Mouse (Mus musculus) mouse trophoblast stem cell (cell line): ENCODE results near the gene Mreg.

Experiments
- in situ Hi-C, 2 experiments: fragments of 300-500 bp; cut with MseI, MboI; formaldehyde crosslinking; loops; 2 replicates in 1 of 2; 3 replicates in 1 of 2; pipeline ENCODE4 v1.15.1; 2025

Gene Mreg

DNA sequence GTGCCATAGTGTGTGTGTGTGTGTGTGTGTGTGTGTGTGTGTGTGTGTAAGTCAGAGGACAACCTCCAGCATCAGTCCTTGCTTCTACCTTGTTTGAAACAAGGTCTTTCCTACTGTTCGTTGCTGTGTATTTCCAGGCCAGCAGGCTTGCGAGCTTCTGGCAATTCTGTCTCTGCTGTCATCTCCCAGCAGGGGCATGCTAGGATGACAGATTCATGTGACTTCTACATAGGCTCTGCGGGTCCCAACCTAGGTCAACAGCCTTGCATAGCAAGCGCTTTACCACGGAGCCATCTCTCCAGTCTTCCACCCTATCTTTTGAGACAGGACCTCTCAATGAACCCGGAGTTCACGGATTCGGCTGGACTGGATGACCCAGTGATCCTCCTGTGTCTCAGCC lies 20.7 kb downstream of the Mreg start:
- in situ Hi-C loops, result no loop called here

DNA sequence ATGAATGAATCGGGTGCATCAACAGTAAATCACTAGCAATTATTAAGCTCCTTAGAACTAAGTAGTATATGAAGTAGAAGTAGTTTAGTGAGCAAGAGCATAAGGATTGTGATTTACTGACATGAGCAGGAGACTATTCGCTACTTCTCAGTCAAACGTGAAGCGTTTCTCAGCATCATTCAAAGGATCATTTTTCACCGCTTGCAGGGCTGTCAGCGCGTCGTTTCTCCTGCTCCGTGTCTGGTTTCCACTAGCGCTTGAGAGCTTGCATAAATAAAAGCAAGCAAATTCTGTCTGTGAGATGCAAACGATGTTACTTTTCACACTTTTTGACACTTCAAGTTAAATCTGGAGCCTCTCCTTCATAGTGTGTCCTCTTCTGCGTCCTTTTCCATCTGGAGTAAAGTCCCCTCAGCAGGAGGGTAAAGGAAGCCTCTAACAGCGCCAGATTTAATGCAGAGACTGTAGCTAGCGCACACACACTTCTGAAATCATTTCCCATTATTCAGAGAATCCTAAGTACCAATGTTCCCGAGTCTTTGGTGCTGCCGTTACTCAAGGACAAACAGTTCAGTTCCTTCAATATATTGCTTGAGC lies 23.9 kb downstream of the Mreg start:
- in situ Hi-C loops, result no loop called here

DNA sequence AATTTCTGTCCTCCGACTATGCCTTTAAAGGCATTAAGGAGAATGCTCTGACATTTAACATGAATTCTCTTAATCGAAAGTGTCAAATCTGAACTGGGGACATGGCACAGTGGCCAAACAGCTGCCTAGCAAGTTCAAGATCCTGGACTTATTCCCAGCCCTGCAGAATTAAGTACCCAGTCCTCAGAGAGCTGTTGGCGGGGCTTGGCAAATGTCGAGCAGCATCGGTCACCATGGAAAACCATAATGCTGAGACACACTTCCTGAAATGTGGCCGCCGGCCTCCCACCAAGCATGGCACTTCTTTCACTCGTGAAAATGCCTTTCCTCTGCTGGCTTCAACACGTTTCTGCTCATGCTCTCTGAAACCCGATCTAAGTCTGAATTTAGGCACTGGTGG lies 24.6 kb downstream of the Mreg start:
- in situ Hi-C loops, result no loop called here

DNA sequence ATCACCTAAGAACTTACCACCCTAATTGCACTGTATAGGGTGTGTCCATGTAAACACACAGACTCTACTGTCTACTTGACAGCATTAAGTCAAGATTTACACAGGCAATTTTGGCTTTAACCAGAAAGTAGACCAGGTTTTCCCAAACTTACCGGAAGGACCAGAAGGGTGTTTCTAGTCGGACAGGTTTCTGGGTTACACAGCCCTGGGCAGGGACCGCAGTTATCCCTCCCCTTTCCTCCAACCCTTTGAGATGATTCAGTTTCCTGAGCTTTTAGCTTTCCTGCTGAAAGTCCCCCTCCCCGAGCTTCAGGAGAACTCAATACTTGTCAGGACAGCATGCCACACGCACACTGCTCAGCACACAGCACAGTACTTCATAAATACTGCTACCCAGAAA lies 26.0 kb downstream of the Mreg start:
- in situ Hi-C loops, result no loop called here

DNA sequence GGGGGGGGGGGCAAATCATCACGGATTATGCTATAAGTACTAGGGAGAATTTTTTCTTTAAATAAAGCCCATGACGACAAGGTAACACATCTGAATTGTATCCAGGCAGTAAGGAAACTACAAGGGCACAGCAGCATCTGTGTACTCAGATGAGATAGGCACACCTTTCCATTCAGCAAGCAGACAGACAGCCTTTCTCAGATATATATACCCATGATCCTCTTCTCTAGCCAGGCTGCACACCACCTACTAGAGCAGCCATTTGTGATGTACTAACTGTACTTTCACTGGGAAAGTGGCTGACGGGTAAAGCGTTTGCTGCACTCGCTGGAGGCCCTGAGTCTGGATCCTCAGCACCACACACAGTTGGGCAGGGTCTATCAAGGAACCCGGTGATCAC lies 28.6 kb downstream of the Mreg start:
- in situ Hi-C loops, result no loop called here

DNA sequence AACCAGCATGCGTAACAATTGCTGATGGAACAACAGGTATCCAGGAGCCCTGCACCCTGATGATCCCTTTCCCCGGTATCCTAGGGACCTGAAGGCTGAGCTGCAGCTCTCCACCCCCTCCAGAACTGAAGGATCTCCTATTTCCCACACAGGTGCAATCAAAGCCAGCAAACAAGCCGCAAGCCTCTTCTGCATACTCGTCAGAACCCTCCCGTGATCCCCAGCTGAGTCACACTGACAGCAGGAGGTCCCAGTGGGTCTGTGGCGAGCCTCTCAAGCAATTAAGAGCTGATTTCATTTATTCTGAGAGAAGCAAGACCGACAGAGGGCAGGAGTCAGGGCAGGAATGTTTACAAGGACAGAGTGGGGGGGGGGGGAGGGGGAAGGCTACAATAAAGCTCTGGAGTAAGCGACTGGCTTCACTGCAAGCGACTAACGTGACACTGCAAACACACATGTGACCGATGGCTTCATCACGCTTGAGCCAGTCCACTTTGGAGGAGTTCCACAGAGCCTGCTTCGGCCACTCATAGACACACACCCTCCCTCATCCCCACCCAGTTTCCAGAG lies 29.1 kb downstream of the Mreg start:
- in situ Hi-C loops, result no loop called here

DNA sequence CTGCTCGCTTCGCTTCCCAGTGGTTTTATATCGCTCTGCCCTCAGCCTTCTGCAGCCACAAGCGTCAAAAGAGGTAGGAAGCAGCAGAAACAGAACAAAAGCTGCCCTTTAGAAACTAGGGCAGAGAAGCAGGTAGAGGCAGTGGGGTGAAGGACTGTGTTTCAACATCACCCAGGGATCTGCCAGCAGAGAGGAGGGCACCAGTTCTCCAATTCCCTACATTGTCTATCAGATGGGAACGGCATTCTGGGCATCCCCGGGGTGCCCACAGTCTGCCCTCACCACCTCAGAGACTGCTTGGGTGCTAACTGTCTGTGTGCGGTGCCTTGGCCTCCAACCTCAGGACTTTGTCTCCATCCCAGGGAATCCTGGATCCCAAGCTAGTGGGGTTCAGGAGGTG lies 32.2 kb downstream of the Mreg start:
- in situ Hi-C loops, result no loop called here

DNA sequence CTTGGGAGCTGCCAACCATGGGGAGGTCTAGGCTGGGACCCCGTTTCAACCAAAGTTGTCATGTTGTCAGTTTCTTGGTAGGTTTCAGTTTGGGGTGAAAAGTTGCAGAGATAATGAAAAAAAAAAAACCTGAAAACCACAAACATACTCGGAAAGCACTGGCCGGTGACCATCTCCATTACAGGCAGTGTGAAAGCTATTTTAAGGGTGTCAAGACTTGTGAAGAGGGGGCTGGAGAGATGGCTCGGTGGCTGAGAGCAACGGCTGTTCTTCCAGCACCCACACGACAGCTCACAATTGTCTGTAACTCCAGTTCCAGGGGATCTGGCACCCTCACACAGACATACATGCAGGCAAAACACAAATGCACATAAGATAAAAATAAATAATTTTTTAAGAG lies 35.9 kb downstream of the Mreg start:
- in situ Hi-C loops, result no loop called here

DNA sequence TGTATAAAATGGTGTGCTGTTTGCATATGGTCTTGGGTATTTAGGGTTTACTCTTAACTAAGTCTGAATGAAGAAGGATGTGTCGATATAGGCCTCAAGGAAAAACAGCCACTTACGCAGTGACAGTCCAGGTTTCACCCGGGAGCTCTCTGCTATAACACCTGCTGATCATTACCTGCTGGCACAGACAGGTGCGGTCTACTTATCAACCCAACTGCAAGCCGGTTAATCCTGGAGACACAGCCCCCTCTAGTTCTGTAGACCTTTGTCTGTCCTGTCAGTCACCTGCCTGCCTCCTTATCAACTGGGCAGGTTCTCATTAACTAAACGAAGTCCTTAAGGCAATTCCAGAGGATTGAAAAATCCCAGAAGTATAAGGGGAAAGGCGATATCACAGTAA lies 37.9 kb downstream of the Mreg start:
- in situ Hi-C loops, result no loop called here

DNA sequence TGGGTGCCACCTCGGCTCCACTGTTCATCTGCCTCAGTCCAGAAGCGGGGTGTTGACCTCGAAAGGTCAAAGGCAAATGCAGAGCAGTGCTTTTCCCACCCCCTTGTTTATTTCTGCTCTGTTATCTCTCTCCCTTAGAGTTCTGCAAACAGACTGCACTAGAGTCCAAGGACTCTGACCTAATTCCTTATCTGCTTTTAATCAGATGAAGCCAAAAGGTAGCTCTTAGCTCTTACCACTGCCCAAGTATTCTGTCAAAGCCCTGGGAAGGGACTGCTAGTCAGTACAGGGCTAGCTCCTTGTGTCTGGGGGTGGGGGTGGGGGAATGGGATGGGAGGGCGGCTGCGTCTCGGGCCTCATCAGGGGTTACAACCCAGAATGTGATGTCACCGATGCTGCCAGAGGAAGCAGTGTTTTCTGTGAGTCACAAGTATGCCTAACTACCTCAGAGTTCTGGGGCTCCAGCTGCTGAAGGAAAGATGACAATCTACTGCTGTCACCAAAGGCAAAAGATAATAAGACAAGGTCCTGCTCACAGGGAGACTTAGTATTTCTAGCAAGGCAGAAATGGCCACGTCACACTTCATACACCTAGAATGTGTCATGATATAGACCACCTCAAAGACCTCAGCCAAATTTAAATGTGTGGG lies 38.6 kb downstream of the Mreg start:
- in situ Hi-C loops, result no loop called here

DNA sequence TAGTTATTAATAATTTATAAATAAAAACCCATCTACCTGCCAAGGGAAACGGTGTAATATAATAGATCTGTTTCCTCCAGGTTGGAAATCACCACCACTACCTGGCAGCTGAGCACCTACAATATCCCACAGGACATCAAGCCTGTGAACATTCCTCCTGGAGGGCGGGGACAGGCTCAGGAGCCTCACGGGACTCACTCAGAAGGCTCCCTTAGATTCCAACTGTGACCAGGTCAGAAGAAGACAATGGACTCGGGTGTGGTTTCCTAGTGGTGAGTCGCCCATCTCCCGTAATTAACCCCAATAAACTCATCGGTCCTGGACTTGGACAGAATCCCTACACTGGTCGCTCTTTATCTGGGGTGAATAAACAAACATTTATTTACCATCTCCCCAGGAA lies 39.3 kb downstream of the Mreg start:
- in situ Hi-C loops, result no loop called here

DNA sequence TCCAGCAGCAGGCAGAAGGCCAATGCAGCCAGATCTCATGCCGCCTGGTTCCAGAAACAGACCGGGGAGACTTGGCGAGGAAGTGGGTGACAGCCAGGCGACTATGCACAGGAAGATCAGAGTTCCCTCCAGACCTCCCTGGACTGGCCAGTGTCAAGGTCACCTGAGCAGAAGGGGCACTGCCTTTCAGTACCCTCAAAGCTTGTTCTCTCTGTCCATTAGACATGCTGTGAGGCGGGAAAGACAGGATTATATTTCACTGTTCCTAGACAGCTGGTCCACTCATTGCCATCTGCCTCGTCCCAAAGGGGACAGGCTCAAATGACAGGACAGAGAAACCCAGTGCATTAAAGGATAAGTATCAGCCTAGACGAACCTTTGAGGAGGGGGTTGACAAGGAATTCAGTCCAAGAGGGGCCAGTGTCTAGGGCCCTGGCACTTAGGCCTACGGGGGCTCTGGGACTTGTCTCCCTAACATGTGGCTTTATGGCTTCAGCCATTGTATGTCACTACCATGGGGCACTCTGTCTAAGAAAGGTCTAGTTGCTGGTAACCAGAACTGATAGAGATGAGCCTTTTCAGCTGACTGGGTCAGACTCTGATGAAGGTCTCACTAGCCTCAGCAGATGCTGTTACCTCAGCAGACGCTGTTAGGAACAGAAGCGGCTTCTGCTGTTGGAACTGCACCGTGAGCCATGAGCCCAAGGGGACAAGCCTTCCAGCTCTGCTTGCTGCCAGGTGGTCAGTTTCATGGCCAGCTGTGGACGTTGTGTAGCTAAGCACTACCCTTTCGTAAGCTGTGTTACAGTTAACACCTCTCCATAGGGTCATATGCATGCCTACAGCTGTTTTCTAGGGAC lies 40.9 kb downstream of the Mreg start:
- in situ Hi-C loops, result no loop called here

DNA sequence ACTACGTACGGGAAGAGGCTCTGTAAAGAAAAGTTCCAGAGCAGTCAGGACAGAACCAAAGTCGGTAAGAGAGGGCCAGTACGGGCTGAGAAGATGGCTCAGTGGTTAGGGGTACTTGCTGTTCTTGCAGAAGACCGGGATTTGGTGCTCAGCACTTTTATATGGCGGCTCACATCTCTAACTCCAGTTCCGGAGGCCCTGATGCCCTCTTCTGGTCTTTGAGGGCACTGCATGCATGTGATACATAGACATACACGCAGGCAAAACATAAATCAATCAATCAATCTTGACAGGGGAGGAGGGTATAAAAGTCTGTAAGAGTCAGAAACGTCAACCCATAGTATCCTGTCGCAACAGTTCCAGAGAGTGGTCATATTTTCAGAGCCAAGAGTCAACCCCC lies 45.1 kb downstream of the Mreg start:
- in situ Hi-C loops, result no loop called here

DNA sequence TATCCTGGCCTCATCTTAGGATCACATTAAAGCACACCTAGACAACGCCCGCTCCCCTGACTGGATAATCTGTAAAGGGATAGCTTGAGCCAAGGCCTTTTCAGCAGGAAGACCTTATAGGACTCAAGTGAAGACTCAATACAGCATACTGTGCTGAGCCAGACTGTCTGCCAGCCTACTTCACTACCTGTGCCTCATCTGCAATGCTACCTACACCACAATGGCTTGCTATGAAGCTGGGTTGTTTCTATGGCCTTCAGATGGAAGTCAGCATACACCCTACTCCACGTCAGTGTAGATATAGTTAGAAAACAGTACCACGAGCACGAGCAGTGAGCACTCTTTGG lies 45.7 kb downstream of the Mreg start:
- in situ Hi-C loops, result no loop called here

DNA sequence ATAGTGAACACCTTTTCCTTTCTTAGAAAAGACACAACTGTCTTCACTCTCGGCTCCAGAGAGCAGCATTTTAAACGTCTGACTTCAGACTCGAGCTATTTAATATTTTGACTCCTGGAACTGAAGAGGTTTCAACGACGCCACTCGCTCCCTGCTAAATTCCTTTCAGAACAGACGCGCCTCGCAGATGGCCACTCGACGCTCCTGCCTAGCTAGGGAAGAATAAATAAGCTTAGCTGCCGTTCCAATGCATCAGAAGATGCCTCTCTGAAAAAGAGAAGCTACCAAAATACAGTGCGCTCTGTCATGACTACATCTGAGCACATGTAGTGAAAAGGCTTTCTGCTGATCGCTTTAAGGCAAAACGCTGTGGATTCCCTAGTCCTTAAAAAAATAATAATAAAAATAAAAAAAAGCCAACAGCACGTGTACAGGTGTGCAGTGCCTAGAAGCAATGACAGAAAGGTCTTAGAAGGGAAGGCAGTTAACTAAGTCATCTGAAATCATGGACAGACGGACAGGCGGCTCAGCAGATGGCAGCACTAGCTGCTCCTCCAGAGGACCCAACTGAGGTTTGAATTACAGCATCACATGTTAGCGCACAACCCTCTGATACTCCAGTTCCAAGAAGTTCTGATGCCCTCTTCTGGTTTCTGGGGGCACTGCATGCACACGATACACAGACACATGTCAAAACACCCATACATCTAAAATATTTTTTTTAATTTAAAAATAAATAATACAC lies 46.2 kb downstream of the Mreg start:
- in situ Hi-C loops, result no loop called here

DNA sequence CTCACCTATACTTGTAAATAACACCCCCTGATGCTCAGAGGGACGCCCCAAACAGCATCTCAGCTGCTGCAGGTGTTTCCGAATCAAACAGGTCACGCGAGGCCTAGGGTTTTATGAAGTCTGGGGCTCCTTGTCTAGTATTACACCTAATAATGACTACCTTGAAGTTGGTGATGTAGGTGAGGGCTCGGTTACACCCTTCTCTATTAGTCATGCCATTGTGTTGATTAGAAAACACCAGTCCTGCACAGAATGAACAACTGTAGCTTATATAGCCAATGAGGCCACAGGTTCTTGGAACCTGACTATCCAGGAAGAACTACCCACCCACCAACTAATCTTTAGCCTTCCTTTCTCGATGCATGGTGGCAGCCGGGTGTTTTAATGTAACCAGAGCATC lies 51.8 kb downstream of the Mreg start:
- in situ Hi-C loops, result no loop called here

DNA sequence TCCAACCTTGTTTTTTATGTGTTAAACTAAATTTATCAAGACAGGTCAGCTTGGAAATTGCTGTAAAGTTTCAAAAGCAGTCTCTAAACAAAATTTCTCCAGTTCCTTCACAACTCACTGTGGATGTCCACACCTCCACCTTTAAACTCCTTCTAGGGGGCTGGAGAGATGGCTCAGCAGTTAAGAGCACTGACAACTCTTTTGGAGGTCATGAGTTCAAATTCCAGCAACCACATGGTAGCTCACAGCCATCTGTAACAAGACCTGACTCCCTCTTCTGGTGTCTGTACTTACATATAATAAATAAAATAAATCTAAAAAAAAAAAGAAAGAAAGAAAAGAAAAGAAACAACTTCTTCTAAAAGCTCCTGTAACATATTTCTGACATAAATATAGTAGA lies 67.1 kb downstream of the Mreg start:
- in situ Hi-C loops, result loop anchor here (10.0 to 25.0 kb wide), 2 partner anchors 858 to 860 kb away; no protein-coding TSS in a partner anchor

DNA sequence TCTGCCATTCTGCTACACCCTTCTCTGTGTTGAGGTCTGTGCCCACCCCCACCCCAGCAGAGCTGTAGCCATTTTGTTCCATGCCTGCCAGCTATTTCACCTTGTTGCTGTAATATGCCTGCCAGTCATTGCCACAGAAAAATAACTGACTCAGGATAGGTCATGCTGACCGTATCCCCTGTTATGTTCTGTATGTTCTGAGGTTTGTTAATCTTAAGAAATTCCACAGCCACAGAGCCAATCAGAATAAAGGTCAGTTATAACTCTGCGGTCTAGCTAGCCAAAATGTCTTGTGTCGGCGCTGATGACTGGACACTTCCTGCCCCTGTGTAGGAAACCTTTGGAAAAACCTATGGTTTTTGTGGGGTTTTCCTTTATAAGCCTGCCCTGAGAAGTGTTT lies 67.7 kb downstream of the Mreg start:
- in situ Hi-C loops, result loop anchor here (10.0 to 25.0 kb wide), 2 partner anchors 857 to 860 kb away; no protein-coding TSS in a partner anchor

DNA sequence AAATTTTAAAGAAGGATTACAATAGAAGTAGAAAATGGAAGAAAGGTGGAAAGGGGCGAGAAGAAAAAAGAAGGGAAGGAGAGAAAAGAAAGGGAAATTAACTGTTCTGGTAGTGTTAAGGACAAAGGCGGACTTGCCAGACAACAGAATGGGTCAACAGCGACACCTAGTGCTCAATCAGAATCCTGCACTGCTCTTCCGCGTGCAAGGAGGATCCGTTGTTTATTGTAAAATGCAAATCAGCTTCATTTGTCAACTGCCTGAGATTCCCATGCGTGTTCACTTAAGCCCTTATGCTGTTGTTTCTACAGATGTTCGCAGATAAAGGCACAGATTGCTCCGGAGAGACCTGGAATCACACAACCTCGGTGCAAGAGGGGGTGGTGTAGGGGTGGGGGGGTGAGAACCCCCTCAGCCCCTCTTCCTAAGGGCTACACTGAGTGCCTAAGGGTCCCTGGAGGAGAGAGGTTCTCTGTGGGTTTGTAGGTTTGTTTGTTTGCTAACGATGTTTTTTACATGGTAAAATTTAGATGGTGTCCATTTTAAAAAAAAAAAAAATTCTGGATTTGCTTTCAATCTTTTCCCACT lies 70.1 kb downstream of the Mreg start:
- in situ Hi-C loops, result loop anchor here (10.0 to 25.0 kb wide), 2 partner anchors 855 to 857 kb away; no protein-coding TSS in a partner anchor

DNA sequence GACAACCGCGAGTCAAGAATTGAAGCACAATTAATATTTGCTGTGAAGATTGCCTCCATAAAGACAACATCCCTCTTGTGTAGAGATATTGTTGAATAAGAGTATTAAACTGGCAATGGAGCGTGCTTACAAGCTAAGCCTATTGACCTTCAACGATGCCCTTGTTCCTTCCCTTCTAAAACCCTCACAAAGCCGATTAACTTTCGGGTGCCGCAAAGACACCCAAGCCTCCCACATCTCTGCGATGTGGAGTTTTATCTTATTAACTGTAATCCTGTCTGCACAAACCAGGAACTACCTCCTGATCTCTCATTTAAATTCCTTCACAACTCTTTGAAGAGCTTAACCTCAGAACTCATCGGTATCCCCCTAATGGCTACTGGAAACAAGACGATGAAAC lies 76.0 kb downstream of the Mreg start:
- in situ Hi-C loops, result loop anchor here in 1 of 2 experiments (25.0 kb wide), 1 partner anchor 849 kb away; no protein-coding TSS in a partner anchor

DNA sequence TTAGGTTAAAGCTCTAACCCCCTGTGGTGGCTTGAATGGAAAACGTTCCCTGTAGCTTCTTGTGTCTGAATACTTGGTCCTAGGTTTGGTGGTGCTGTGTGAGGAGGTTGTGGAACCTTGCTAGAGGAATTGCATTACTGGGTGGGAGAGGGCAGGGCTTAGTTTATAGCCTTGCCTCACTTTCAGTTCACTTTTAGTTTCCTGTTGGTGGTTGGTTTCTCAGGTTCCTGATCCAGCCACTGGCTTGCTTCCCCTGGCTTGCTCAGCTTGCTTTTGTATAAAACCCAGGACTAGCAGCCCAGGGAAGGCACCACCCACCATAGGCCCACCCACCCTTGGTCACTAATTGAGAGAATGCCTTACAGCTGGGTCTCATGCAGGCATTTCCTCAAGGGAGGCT lies 77.6 kb downstream of the Mreg start:
- in situ Hi-C loops, result loop anchor here in 1 of 2 experiments (25.0 kb wide), 1 partner anchor 847 kb away; no protein-coding TSS in a partner anchor
